Mouse (Mus musculus): Measurements from ENCODE around the gene Nlgn2. TPM values are rescaled to one million over a fixed set of nuclear protein-coding genes. Genes with fewer than 3 reads are reported as not detected.
A peak's percentile ranks its signal among the peaks of the same experiment; 100 is the strongest.

Nlgn2 gene
- total RNA-seq (2021) = 100 to 1,000 TPM; 227 to 245 TPM
- long read RNA-seq, partial matches to known transcripts = 2 of 110 reads
- long read RNA-seq, other reads (novel, unspliced or antisense) = 108 of 110 reads

DNA sequence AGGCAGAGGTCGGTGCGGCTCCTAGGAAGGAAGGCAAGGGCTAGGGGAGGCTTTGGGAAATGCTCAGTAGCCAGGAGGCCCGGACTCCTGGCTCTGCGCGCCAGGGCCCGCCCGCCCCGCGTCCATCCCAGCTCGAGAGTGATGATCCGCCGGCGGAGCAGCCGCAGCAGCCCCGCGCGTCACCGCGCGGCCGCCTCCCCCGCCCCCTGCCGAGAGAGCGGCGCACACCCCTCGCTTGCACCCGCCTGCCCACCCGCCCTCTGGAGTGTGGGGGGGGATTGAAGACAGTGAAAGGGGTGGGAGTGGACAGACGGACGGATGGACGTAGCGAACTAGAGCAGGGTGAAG is at the start of gene Nlgn2:
TSS of gene Nlgn2 (minus strand) at position 181 of the 348 bp plus-strand sequence.
- no peak for DNase-seq (ENCODE audit: low spot score in 2 of 2)

DNA sequence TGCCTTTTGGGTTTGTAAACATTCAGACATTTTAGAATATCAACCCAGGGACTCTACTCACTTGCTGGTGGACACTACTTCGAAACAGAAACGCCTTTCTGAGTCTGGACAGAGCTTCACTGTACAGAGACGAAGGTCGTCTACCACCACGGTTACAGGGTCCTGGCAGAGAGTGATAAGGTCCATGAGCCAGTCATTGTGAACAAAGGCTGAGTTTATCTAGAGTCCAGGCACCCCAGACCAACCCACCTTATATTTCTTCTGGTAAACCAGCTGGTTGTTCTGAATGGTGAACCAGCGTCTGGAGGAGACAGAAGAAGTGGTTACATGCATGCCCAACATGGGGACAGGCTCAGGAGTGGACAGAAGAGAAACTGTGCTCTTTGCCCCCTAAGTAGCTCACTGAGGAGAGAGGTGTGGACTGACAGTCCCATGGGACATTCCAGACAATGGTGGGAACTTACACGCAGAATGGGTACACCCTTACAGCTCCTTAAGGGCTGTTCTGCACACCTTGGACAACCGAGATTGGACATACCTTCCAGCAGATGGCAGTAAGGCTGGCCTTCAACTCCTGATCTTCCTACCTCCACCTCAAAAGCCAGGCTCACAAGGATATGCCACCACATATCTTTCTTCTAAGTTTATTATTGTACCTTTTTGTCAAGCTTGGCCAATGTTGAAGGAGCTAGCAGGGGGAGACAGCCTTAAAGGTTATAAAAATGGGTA is 49.5 kb upstream of the Nlgn2 start:
- no peak for DNase-seq (ENCODE audit: low spot score in 2 of 2)

DNA sequence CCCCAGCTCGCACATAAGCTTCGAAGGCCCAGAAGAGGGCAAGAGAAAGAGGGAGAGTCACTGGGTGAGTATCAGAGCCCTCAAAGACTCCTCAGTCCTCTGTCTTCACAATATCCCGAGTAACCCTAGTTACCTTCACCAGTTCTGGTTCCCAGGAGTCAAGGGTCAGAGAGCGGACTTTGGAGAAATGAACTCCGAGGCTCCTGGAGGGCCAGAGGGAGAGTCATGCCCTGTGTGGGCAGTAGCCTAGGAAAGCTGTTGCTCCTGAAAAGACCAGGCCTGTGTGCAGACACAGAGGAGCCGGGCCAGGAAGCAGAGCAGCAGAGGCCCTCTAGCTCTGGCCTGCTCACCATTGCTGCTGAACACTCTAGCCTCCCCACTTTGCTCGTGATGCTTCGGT is 47.1 kb upstream of the Nlgn2 start:
- no peak for DNase-seq (ENCODE audit: low spot score in 2 of 2)

DNA sequence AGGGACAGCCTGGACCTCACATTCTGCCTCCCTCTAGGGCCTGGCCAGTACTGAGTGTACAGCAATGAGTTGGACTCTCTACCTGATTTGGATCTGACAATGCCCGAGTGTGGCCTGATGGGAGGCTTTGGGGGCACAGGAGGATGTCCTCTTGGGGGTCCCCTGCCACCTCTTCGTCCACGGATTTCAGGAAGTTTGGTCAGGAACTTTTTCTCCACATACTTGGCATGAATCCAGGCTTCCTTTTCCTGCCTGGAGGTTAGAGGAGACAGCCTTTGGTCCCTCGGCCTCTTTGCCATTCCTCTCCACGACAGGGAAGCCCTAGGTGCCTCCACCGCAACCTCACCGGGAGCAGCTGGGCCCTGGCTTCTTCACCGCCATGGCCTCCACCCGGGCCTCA is 46.7 kb upstream of the Nlgn2 start:
- no peak for DNase-seq (ENCODE audit: low spot score in 2 of 2)

DNA sequence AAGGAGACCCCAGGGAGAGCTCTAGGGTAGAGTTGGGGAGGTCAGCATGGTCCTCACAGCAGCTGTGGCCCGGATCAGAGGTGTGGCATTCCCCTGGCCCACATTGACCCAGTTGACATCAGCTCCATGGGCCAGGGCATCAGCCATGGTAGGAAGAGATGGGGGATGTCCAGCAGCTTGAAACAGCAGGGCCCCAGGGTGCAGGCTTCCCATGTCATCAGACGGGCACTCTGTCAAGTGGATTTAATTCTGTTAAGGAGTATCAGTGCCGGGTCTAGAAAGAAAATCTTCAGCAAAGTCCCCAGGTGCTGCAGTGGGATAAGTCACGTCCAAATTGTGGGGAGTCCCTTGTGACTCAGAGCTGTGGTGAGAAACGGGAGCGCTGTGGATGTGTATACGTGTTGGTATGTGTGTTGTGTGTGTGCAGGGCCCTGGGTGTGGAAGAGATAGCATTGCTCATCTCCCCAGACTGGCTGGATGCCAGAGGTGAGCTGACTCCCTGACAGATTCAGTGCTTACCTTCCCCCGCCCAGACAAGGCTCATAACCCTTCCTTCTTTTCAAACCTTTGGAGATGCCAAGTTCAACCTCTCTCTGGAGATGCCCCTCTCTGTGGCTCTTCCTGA is 46.1 kb upstream of the Nlgn2 start:
- DNase-seq (ENCODE audit: low spot score in 2 of 2) = no peak

DNA sequence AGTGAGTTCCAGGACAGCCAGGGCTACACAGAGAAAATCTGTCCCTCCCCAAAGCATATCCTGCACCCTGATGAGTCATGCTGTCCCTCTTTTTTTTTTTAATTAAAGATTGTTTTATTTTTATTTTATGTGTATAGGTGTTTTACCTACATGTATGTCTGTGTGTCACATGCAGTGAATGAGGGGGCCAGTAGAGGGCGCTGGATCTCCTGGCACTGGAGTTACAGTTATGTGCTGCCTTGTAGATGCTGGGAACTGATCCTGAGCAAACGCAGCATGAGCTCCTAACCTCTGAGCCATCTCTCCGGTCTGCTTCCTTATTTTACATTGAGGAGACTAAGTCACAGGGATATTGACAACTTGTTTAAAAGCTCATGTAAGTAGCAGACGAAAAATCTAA is 45.5 kb upstream of the Nlgn2 start:
- no peak for DNase-seq (ENCODE audit: low spot score in 2 of 2)

DNA sequence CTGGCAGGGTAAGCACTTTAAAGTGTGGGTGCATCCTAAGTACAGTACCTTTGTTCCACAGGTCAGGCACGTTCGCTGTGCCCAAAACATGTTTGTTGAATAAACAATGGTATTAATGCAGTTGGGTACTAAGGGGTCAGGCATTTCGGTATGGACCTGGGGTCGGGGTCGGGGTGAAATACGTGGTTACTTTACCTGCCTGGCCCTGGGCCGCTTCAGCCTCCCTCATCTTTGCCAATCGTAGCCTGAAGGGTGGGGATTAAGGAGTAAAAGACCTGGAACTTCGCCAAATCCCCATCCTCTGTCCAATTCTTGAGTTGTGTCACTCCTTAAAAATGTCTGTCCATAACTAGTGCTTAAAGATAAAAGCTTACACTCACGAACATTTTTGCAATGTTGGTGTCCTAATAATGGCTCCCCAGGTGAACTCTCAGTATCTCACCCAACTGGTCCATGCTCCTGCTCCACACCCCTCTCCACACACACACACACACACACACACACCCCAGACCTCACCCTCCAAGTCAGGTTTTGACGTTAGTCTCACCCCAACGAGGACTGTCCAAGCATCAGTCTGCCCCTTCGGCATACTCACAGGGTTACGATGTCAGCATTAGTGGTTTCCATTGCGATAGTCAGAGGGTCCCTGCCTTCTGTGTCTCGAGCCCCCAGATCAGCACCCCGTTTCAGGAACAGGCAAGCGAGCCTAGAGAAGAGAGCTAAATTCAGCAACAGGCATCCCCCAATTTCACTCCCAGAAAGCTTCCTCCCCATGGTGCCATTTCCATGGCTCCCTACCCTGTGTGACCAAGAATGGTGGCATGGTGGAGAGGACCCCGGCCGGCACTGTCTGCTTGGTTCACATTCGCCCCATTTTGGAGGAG is 44.4 kb upstream of the Nlgn2 start:
- DNase-seq (ENCODE audit: low spot score in 2 of 2) = no peak

DNA sequence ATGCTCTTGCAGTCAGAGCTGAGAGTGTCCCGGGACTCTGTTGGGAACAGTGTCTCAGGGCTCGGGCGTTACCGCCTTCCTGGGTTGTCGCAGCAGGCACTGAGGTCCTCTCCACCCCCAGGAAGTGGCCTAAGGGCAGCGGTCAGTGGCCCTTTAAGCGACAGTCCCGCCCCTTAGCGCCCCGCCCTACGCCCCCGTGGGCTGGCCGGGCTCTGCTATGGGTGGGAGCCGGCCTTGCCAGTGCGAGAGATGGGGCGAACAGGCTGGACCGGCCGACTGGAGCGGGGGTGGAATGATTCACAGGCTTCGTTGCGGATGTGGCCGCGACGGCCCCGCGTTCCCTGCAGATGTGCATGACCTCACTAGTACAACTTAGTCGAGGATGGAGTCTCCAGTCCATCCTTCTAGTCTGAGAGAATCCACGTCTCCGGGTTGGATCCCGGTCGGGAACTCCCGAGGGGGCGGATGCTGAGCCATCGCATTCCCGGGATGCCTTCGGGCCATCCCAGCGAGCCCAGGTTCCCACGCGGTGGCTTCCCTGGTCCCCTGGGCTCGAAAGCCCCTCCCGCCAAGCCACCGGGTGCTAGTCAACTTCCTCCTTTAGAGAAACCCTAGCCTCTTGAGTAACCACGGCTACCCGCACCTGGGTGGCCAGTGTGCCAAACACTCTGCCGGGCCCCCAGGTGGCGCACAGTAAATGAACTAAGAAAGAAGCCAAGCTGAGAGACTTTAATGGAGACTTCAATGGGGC is 43.4 kb upstream of the Nlgn2 start, which contains the start of gene Kctd11:
TSS of gene Kctd11 (minus strand) at position 554 of the 751 bp plus-strand sequence.
- peak; percentile 62 to 77 for DNase-seq (ENCODE audit: low spot score in 2 of 2)

DNA sequence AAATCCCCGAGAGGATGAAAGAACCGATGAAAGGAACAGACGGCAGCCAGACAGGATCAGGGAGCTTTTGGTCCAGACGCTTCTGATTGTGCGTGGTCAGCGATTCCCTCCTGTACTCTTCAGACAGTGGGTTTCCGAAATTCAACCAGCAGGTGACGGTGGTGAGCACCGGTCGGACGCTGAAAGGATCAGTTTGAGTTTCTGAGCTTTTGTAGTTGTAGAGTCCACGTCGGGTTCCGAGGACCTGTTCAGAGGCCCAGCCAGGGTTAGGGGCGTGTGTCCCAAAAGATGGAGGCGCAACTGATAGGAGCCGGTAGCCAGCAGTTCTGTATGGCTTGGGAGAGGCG is 42.9 kb upstream of the Nlgn2 start:
- DNase-seq (ENCODE audit: low spot score in 2 of 2) = peak; percentile 58 to 66

DNA sequence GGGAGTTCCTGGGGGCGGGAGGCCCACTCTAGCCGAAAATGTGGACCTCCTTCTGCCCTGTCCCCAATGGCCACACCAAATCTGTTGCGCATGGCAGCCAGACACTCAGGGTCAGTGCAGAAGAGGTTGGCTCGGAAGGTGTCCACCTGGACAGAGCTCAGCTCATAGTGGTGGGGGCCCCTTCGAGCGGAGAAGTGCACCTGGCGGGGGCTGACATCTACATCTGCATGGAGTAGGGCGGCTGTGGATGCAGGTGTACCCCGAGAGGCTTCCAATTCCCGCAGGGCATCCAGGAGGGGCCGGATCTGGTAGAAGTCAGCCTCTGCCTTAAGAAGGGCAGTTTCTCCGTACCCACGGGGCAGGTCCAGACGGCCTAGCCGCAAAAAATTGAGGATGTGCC is 42.1 kb upstream of the Nlgn2 start:
- no peak for DNase-seq (ENCODE audit: low spot score in 2 of 2)

DNA sequence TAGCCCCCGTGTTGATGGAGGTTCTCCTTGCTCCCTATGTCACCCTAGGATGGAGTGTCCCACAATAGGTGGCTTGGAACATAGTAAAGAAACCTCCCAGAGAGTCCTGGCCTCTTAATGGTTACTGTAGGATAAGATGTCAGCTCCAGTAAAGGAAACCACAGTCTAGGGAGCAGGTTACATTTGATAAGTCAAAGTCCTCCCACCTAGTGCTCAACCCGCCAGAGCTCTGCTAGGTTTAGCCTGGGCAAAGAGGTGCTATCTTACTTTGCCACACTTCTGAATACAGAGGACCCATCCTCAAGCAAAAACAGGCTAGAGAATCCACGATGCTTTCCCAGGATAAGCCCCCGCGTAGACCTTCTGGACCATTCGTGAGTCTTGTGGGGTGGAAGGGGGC is 41.4 kb upstream of the Nlgn2 start:
- no peak for DNase-seq (ENCODE audit: low spot score in 2 of 2)

DNA sequence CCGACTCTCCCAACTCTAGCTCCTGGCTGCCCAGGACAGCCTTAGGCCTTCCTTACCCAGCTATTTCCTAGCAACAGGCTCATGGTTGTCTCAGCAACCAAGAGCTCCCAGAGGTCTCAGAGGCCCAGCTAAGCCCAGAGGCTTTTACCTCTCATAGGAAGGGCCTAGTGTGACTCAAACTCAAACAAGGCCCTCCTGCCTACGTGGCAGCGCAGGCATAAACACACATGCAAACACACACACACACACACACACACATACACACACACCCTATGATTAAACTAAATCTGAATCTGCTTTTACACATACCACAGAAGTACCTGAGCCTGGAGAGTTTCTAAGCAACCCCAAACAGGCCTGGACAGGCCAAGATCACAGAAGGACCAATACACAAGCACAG is 40.8 kb upstream of the Nlgn2 start:
- no peak for DNase-seq (ENCODE audit: low spot score in 2 of 2)

DNA sequence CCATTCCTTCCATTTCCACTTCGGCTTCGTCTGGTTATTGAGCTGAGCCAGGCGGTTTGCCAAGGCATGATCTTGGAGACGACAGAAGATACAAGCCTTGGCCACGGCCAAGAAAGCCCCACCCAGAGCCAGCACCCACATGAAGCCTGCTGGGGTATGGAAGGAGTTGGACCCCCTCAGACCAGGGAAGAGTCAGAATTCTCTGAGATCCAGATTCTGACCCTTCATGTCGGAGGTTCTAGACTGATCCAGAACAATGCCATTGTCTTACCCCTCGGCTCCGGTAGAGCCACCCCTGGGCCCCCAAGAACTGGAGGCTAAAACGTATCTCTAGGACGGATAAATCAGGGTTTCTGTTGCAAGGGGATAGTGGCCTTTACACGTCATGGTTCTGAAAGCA is 40.3 kb upstream of the Nlgn2 start, which contains the start of gene Tmem95:
TSS of gene Tmem95 (minus strand) at position 141 of the 400 bp plus-strand sequence.
- no peak for DNase-seq (ENCODE audit: low spot score in 2 of 2)

DNA sequence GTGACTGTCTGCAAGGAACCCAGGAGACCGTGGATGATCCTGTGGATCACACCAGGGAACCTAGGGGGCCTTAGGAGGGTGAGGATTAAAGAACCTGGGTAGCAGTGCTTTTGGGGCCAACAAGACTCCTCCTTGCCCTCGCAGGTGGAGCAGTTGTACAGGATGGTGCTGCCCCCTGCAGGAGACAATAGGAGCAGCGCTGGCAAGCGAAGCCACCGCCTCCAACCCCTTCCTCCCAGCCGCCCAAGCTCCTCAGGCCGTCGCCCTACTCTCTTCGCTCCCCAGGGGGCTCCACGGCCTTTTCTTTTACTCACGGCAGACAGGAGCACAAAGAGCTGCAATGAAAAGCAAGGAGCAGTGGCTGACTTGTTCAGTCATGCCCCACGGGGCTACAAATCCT is 39.3 kb upstream of the Nlgn2 start:
- DNase-seq (ENCODE audit: low spot score in 2 of 2) = peak; percentile 91

DNA sequence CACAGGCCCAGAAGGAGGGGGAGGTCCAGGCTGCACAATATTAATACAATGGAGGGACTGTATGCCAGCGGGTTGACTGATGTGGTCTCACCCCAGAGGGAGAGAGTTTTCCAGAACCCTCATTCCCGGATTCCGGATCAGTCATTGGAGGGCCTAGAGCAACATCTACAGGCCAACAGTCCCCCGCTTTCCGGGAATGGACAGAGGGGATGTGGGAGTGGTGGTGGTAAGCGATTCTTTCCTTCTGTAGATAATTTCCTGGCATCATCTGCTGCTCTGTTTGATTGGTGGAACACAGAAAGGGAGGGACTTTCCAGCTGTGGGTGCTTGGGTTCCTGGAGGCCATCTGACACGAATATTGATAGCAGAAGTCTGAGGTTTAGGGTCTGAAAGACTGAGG is 38.6 kb upstream of the Nlgn2 start:
- DNase-seq (ENCODE audit: low spot score in 2 of 2) = peak in 1 of 2 experiments; percentile 35

DNA sequence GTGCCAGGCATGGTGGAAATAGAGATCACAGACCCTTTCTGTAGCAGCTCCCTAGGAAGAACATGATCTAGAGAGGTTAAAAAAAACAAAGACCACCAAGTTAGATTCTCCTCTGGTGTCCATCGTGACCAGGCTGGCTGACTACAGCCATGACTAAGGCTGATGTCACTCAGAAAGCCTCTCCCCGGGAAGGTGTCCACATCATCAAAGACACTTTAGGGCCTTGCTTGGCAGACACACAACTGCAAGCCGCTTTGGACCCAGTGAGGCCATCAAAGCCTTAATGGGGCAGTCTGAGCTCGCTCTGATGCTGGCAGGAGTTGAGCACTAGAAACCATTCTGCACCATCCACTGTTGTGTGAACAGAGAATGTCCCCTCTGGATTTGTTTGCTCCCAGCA is 34.9 kb upstream of the Nlgn2 start:
- no peak for DNase-seq (ENCODE audit: low spot score in 2 of 2)

DNA sequence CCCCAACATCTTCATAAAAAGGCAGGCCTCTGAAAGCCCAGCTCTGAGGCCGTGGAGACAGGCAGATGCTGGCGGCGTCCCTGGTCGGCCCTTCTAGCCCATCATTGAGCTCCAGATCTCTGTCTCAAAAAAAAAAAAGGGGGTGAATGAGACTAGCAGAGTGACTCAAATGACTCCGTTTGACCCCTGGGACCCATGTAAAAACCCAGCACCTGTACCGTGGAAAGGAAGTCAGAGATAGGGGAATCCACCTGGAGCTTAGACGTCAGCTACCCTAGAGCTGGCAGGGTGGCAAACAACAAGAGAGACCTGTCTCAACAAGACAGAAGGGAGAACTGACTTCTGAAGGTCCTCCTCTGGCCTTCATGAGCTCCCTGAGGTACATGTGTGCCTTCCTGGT is 34.2 kb upstream of the Nlgn2 start:
- no peak for DNase-seq (ENCODE audit: low spot score in 2 of 2)

DNA sequence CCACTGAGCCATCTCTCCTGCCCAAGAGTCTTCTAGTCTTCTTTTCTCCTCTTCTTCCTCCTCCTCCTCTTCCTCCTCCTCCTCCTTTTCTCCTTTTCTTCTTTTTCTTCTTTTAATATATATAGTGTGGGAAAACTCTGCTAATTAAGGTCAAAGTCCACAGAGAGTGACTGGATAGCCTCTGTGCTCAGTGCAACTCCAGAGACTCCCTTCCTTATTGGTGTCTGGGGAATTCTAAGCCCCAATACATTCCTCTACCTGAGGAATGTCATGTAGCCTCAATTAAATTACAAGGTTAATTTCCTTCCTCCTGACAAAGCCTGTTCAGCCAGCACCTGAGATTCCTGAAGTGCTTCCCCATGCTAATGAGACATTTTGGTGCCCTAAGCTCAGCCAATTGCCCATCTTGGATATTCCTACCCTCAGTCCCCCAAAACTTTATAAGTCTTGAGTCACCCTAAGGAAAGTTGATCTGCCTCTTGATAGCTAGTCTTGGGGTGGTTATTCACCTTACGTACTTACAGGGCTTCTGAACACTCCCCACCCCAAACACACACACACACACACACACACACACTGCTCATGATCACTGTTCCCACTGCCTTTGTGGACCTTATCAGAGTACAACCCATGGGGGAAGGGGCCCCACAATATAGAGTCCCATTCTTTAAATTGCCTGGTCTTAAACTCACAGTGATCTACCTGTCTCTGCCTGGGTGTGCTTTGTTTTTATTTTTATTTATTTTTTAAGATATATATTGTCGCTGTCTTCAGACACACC is 32.9 kb upstream of the Nlgn2 start:
- DNase-seq (ENCODE audit: low spot score in 2 of 2) = no peak

DNA sequence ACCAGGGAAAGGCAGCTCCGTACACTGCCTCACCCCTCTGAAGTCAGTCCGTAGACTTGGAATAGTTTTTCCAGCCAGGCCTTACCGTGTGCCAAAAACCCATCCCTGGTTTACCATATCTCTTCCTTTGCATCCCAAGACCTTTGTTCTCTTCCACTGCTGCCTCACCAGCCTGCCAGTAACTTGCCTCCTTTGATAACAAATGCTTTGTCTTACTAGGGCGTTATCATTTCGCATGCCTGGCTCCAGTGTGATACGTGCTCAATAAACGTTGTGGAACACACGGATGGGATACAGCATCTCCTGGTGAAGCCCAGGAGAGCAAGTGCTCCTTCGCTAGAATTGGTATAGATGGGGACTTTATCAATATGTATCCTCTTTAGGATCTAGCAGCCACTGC is 29.8 kb upstream of the Nlgn2 start:
- no peak for DNase-seq (ENCODE audit: low spot score in 2 of 2)

DNA sequence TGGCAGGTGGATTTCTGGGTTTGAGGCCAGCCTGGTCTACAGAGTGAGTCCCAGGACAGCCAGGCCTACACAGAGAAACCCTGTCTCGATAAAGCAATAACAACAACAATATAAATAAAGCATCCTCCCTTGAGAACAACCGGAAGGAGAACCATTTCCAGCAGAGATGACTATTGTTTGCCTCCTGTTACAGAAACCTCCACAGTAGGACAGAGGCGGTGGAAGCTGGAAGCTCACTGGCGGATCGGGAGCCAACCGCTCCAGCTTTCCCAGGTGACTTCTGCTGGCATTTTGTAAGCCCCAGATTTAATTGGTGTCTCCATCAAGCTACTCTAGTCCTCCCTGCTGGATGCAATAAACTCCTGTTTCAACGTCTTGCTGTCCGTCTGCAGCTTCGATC is 28.0 kb upstream of the Nlgn2 start:
- no peak for DNase-seq (ENCODE audit: low spot score in 2 of 2)

Measured in layer of hippocampus, postnatal 10 days (tissue).